Mouse (Mus musculus): ENCODE measurements around the gene Bag6. TPM values are rescaled to one million over a fixed set of nuclear protein-coding genes. Genes with fewer than 3 reads are reported as not detected.

Bag6 gene
- total RNA-seq, 2 experiments from 2014 or later: 68.8 to 93.9 TPM

GRCm38 (mm10) chr17:35140490-35140996 lies 5.6 kb downstream of the Bag6 start:
- no peak for ATAC-seq (replicated peaks; ENCODE audit: poor library complexity, severe bottlenecking)

GRCm38 (mm10) chr17:35141971-35142370 lies 7.0 kb downstream of the Bag6 start:
- ATAC-seq (replicated peaks; ENCODE audit: poor library complexity, severe bottlenecking): no peak

GRCm38 (mm10) chr17:35146139-35146538 lies 11.2 kb downstream of the Bag6 start:
- ATAC-seq (replicated peaks; ENCODE audit: poor library complexity, severe bottlenecking): no peak

GRCm38 (mm10) chr17:35147348-35147747 lies 12.4 kb downstream of the Bag6 start:
- no peak for ATAC-seq (replicated peaks; ENCODE audit: poor library complexity, severe bottlenecking)

- ATAC-seq (replicated peaks; ENCODE audit: poor library complexity, severe bottlenecking): no peak
These were observed 13.1 kb downstream of the Bag6 start for GRCm38 (mm10) chr17:35147922-35148639.

GRCm38 (mm10) chr17:35152121-35152520 lies 17.1 kb downstream of the Bag6 start:
- ATAC-seq (replicated peaks; ENCODE audit: poor library complexity, severe bottlenecking): no peak

- ATAC-seq (replicated peaks; ENCODE audit: poor library complexity, severe bottlenecking): no peak
These were observed 18.1 kb downstream of the Bag6 start for GRCm38 (mm10) chr17:35153077-35153476.

GRCm38 (mm10) chr17:35153931-35154330 lies 19.0 kb downstream of the Bag6 start:
- ATAC-seq (replicated peaks; ENCODE audit: poor library complexity, severe bottlenecking): no peak

- no peak for ATAC-seq (replicated peaks; ENCODE audit: poor library complexity, severe bottlenecking)
These were observed 19.6 kb downstream of the Bag6 start for GRCm38 (mm10) chr17:35154616-35155015.

- no peak for ATAC-seq (replicated peaks; ENCODE audit: poor library complexity, severe bottlenecking)
These were observed 20.5 kb downstream of the Bag6 start for GRCm38 (mm10) chr17:35155451-35155850.

GRCm38 (mm10) chr17:35156461-35157200 lies 21.7 kb downstream of the Bag6 start:
- ATAC-seq (replicated peaks; ENCODE audit: poor library complexity, severe bottlenecking): no peak

- ATAC-seq (replicated peaks; ENCODE audit: poor library complexity, severe bottlenecking): no peak
These were observed 22.3 kb downstream of the Bag6 start for GRCm38 (mm10) chr17:35157254-35157653.

GRCm38 (mm10) chr17:35157661-35158175 lies 22.7 kb downstream of the Bag6 start:
- ATAC-seq (replicated peaks; ENCODE audit: poor library complexity, severe bottlenecking): no peak

- no peak for ATAC-seq (replicated peaks; ENCODE audit: poor library complexity, severe bottlenecking)
These were observed 24.0 kb downstream of the Bag6 start for GRCm38 (mm10) chr17:35158850-35159593.

GRCm38 (mm10) chr17:35159638-35160037 lies 24.7 kb downstream of the Bag6 start:
- no peak for ATAC-seq (replicated peaks; ENCODE audit: poor library complexity, severe bottlenecking)

- ATAC-seq (replicated peaks; ENCODE audit: poor library complexity, severe bottlenecking): no peak
These were observed 26.4 kb downstream of the Bag6 start for GRCm38 (mm10) chr17:35161421-35161820.

GRCm38 (mm10) chr17:35162121-35162520 lies 27.1 kb downstream of the Bag6 start:
- no peak for ATAC-seq (replicated peaks; ENCODE audit: poor library complexity, severe bottlenecking)

GRCm38 (mm10) chr17:35162730-35163129 lies 27.8 kb downstream of the Bag6 start:
- no peak for ATAC-seq (replicated peaks; ENCODE audit: poor library complexity, severe bottlenecking)

- ATAC-seq (replicated peaks; ENCODE audit: poor library complexity, severe bottlenecking): no peak
These were observed 28.5 kb downstream of the Bag6 start for GRCm38 (mm10) chr17:35163326-35164081.

GRCm38 (mm10) chr17:35164218-35164567 lies 29.2 kb downstream of the Bag6 start:
- no peak for ATAC-seq (replicated peaks; ENCODE audit: poor library complexity, severe bottlenecking)
